ENCODE assay signal across 9 mouse cellular contexts in genomic region chr5:125532191-125532544, GRCm38 (mm10). TPM values are rescaled to one million over a fixed set of nuclear protein-coding genes. Genes with fewer than 3 reads are reported as not detected.
A peak's percentile ranks its signal among the peaks of the same experiment; 100 is the strongest.
DNase-seq lines count a peak whose midpoint lies in the region; ATAC-seq and TF ChIP-seq lines count a peak whose summit lies in the region.
"Had no signal": no experiment of that assay in that cellular context is flagged by ENCODE, and none has a peak within 500 bp of the region (broad histone marks: within the 10 kb centered on the region; RNA-seq: fewer than 3 reads in every experiment).

No protein-coding gene starts in this region.

- no peaks in the 10 kb centered on the region for H3K9me3 ChIP-seq in heart, embryonic 11.5 days (replicated peaks; ENCODE audit: control insufficient read depth, low read length)
- no peaks in the 10 kb centered on the region for H3K9me3 ChIP-seq in hindbrain, embryonic 10.5 days
- no peaks in the 10 kb centered on the region for H3K9me3 ChIP-seq in limb, embryonic 11.5 days (ENCODE audit: control insufficient read depth, low read length)
- no peaks in the 10 kb centered on the region for H3K9me3 ChIP-seq in neural tube, embryonic 13.5 days

- H3K4me3 ChIP-seq in heart, embryonic 11.5 days (ENCODE audit: low read depth, low read length) = peak overlapping the region; percentile 52
- peak overlapping the region; percentile 67 for H3K4me3 ChIP-seq in hindbrain, embryonic 10.5 days
- peak overlapping the region; percentile 35; the same call in 1 of the 2 replicates for H3K4me3 ChIP-seq in limb, embryonic 11.5 days (ENCODE audit: low read depth, low read length)
- H3K4me3 ChIP-seq in neural tube, embryonic 13.5 days = peak overlapping the region; percentile 59

- H3K9ac ChIP-seq in heart, embryonic 11.5 days (ENCODE audit: low read depth, low read length) = no peak overlapping the region
- H3K9ac ChIP-seq in limb, embryonic 11.5 days (ENCODE audit: low read length) = peak overlapping the region; percentile 22; the same call in 1 of the 2 replicates
- peak overlapping the region; percentile 78 for H3K9ac ChIP-seq in neural tube, embryonic 13.5 days

- TF ChIP-seq CTCF in brain, embryonic 14.5 days (IDR thresholded peaks at IDR 0.05; ENCODE audit: borderline replicate concordance, extremely low read depth, insufficient read depth, insufficient read length) = no peak

- TF ChIP-seq POLR2A in brain, embryonic 14.5 days (IDR thresholded peaks at IDR 0.05; ENCODE audit: borderline replicate concordance, extremely low read depth, insufficient read depth, insufficient read length, poor library complexity, severe bottlenecking) = no peak

- H3K36me3 ChIP-seq in heart, embryonic 11.5 days (ENCODE audit: control insufficient read depth, insufficient read depth, low read length) = no peaks in the 10 kb centered on the region
- no peaks in the 10 kb centered on the region for H3K36me3 ChIP-seq in hindbrain, embryonic 10.5 days
- no peaks in the 10 kb centered on the region for H3K36me3 ChIP-seq in limb, embryonic 11.5 days (ENCODE audit: control insufficient read depth, insufficient read depth, low read length)
- no peaks in the 10 kb centered on the region for H3K36me3 ChIP-seq in neural tube, embryonic 13.5 days

- no peak for DNase-seq in heart, adult 18-20 months
- peak; percentile 89 for DNase-seq in brain, embryonic 14.5 days (ENCODE audit: low read depth)
- DNase-seq in hindbrain, embryonic 10.5 days (ENCODE audit: low spot score) = peak; percentile 75
- peak; percentile 67 for DNase-seq in limb, embryonic 11.5 days (ENCODE audit: low spot score)
- no peak for DNase-seq in yolk sac, embryonic 10.5 days (ENCODE audit: low spot score)
- no peak for DNase-seq in urinary bladder, adult 18-20 months (ENCODE audit: low spot score in 2 of 2)

- peaks cover 80% of the 10 kb centered on the region for H3K27me3 ChIP-seq in heart, embryonic 11.5 days (ENCODE audit: control insufficient read depth, insufficient read depth, low read length)
- H3K27me3 ChIP-seq in hindbrain, embryonic 10.5 days (ENCODE audit: insufficient read depth, poor library complexity, severe bottlenecking) = peaks cover 91% of the 10 kb centered on the region
- peaks cover 63% of the 10 kb centered on the region for H3K27me3 ChIP-seq in limb, embryonic 11.5 days (ENCODE audit: control insufficient read depth, insufficient read depth, low read length)
- H3K27me3 ChIP-seq in neural tube, embryonic 13.5 days = peaks cover 72% of the 10 kb centered on the region

- peak overlapping the region; percentile 71 for H3K4me2 ChIP-seq in heart, embryonic 11.5 days
- H3K4me2 ChIP-seq in limb, embryonic 11.5 days (ENCODE audit: low read depth, severe bottlenecking) = peak overlapping the region; percentile 85
- H3K4me2 ChIP-seq in neural tube, embryonic 13.5 days = peak overlapping the region; percentile 95

- 0 out of 2 replicates have a peak, but pooled peaks cover 6% of the 10 kb centered on the region for H3K4me1 ChIP-seq in heart, embryonic 11.5 days (ENCODE audit: control insufficient read depth, insufficient read depth, low read length)
- peaks cover 47% of the 10 kb centered on the region for H3K4me1 ChIP-seq in hindbrain, embryonic 10.5 days (replicated peaks)
- peaks cover 6% of the 10 kb centered on the region; the same call in 1 of the 2 replicates for H3K4me1 ChIP-seq in limb, embryonic 11.5 days (ENCODE audit: control insufficient read depth, insufficient read depth, low read length)
- peaks cover 36% of the 10 kb centered on the region for H3K4me1 ChIP-seq in neural tube, embryonic 13.5 days (replicated peaks)

- WGBS in heart, embryonic 11.5 days (ENCODE audit: insufficient replicate concordance) = 0% methylated on average over 30 of the region's 30 CpGs
- under 1% methylated on average over 30 of the region's 30 CpGs for WGBS in hindbrain, embryonic 10.5 days
- WGBS in limb, embryonic 11.5 days = 1% methylated on average over 13 of the region's 30 CpGs
- WGBS in neural tube, embryonic 13.5 days = under 1% methylated on average over 30 of the region's 30 CpGs

- no peak overlapping the region for H3K27ac ChIP-seq in heart, embryonic 11.5 days (ENCODE audit: low read depth, low read length)
- peak overlapping the region; percentile 81; the same call in 1 of the 2 replicates for H3K27ac ChIP-seq in hindbrain, embryonic 10.5 days
- H3K27ac ChIP-seq in limb, embryonic 11.5 days (replicated peaks; ENCODE audit: low read depth, low read length) = no peak overlapping the region
- H3K27ac ChIP-seq in neural tube, embryonic 13.5 days (replicated peaks) = peak overlapping the region; percentile 57

- ATAC-seq in heart, embryonic 11.5 days (replicated peaks; ENCODE audit: insufficient number of reproducible peaks, low FRiP score, low TSS enrichment) = peak; percentile 39; the same call in 1 of the 2 replicates
- ATAC-seq in limb, embryonic 11.5 days (ENCODE audit: insufficient number of reproducible peaks, low FRiP score, low TSS enrichment, low read depth) = peak; percentile 61
- peak; percentile 58 for ATAC-seq in neural tube, embryonic 13.5 days (ENCODE audit: low read depth)

RNA-seq across cellular contexts. Expression of gene Tmem132b, which starts 0.6 kb away (rescaled TPM):
- polyA plus RNA-seq in heart, embryonic 11.5 days (2014; fragmentation: Nextera tagmentation; extraction: Ambion mirVana) = 0.03 TPM in 2 replicates
- not detected for total RNA-seq in heart, adult 18-20 months (2021)
- 4.6 and 8.2 TPM in 2 replicates for polyA plus RNA-seq in brain, embryonic 14.5 days (2012; rRNA removed)
- 0.21 and 0.41 TPM in 2 replicates for polyA plus RNA-seq in hindbrain, embryonic 10.5 days (2016; fragmentation: Nextera tagmentation; extraction: Ambion mirVana)
- 0.08 and 0.09 TPM in 2 replicates for polyA plus RNA-seq in limb, embryonic 11.5 days (2014; fragmentation: Nextera tagmentation; extraction: Ambion mirVana)
- polyA plus RNA-seq in neural tube, embryonic 13.5 days (2015; fragmentation: Nextera tagmentation; extraction: Ambion mirVana) = 3.0 TPM in 2 replicates
- total RNA-seq: CH12.LX had no signal

RNA-seq across cellular contexts. Expression of gene Aacs, which starts 56.6 kb away (rescaled TPM):
- 14.2 and 15.5 TPM in 2 replicates for polyA plus RNA-seq in heart, embryonic 11.5 days (2014; fragmentation: Nextera tagmentation; extraction: Ambion mirVana)
- 1 to 10 TPM; 4.9 to 9.9 TPM for total RNA-seq in heart, adult 18-20 months (2021)
- polyA plus RNA-seq in brain, embryonic 14.5 days (2012; rRNA removed) = 69.9 and 73.4 TPM in 2 replicates
- polyA plus RNA-seq in hindbrain, embryonic 10.5 days (2016; fragmentation: Nextera tagmentation; extraction: Ambion mirVana) = 63.4 and 73.4 TPM in 2 replicates
- 35.7 and 40.5 TPM in 2 replicates for polyA plus RNA-seq in limb, embryonic 11.5 days (2014; fragmentation: Nextera tagmentation; extraction: Ambion mirVana)
- polyA plus RNA-seq in neural tube, embryonic 13.5 days (2015; fragmentation: Nextera tagmentation; extraction: Ambion mirVana) = 65.5 and 69.2 TPM in 2 replicates

Comparison
In these comparisons a context has a peak if more than half of its experiments do, and no peak if none do; other contexts are left out.
1. H3K27ac ChIP-seq: peak in hindbrain, embryonic 10.5 days (single experiment) and neural tube, embryonic 13.5 days (single experiment); none in heart, embryonic 11.5 days (single experiment) and limb, embryonic 11.5 days (single experiment).
2. DNase-seq: peak in brain, embryonic 14.5 days (single experiment), hindbrain, embryonic 10.5 days (single experiment) and limb, embryonic 11.5 days (single experiment); none in heart, adult 18-20 months (0 of 2), yolk sac, embryonic 10.5 days (single experiment) and urinary bladder, adult 18-20 months (0 of 2).
3. Peak in every context shown above with its lines, with median percentiles within 50 percentile points of each other: ATAC-seq, H3K4me2 ChIP-seq and H3K4me3 ChIP-seq.